Mouse (Mus musculus): ENCODE results near the gene Fancg. TPM values are rescaled to one million over a fixed set of nuclear protein-coding genes. Genes with fewer than 3 reads are reported as not detected.

The Fancg gene
- polyA plus RNA-seq, 1 experiment from 2014 or later = 12.9 TPM

- Histone ChIP-seq H3K9me3 (replicated peaks; ENCODE audit: control insufficient read depth, low read length) (no peaks in the 10 kb centered on the region), H3K27me3 (ENCODE audit: control insufficient read depth, insufficient read depth, low read length) (no peaks in the 10 kb centered on the region), H3K9ac (ENCODE audit: low read length) (no peak overlapping the region), H3K4me3 (ENCODE audit: low read length) (no peak overlapping the region), H3K36me3 (ENCODE audit: control insufficient read depth, insufficient read depth) (peaks cover 32% of the 10 kb centered on the region), H3K4me1 (ENCODE audit: control insufficient read depth, insufficient read depth, low read length) (peaks cover 21% of the 10 kb centered on the region), H3K4me2 (ENCODE audit: low read depth, low read length) (no peak overlapping the region), H3K27ac (ENCODE audit: low read length) (no peak overlapping the region)
- WGBS = 95% methylated on average over 7 of the region's 7 CpGs
- no peak for ATAC-seq (replicated peaks; ENCODE audit: extremely low read depth, insufficient read depth, low FRiP score)
Observed at GRCm38 (mm10) chr4:43029121-43029520, 18.8 kb upstream of the Fancg start.

GRCm38 (mm10) chr4:43025084-43025960 lies 15.0 kb upstream of the Fancg start, which contains the start of gene Pigo:
Pigo (minus strand) TSS chr4:43025819.
- no peaks in the 10 kb centered on the region for H3K9me3 ChIP-seq (replicated peaks; ENCODE audit: control insufficient read depth, low read length)
- H3K27ac ChIP-seq (ENCODE audit: low read length) = peak within 1 kb of the TSS; percentile 93
- H3K36me3 ChIP-seq (ENCODE audit: control insufficient read depth, insufficient read depth) = peaks cover 42% of the 10 kb centered on the region

GRCm38 (mm10) chr4:43024673-43025072 lies 14.4 kb upstream of the Fancg start:
- no peak for ATAC-seq (replicated peaks; ENCODE audit: extremely low read depth, insufficient read depth, low FRiP score)
- no peaks in the 10 kb centered on the region for H3K9me3 ChIP-seq (replicated peaks; ENCODE audit: control insufficient read depth, low read length)
- H3K36me3 ChIP-seq (ENCODE audit: control insufficient read depth, insufficient read depth) = peaks cover 42% of the 10 kb centered on the region
- H3K27me3 ChIP-seq (ENCODE audit: control insufficient read depth, insufficient read depth, low read length) = no peaks in the 10 kb centered on the region
- peak overlapping the region; percentile 81 for H3K4me3 ChIP-seq (ENCODE audit: low read length)
- peak overlapping the region; percentile 80 for H3K9ac ChIP-seq (ENCODE audit: low read length)
- H3K4me1 ChIP-seq (ENCODE audit: control insufficient read depth, insufficient read depth, low read length) = peaks cover 10% of the 10 kb centered on the region
- no peak overlapping the region for H3K27ac ChIP-seq (ENCODE audit: low read length)
- H3K4me2 ChIP-seq (ENCODE audit: low read depth, low read length) = peak overlapping the region; percentile 95
- 73% methylated on average over 14 of the region's 14 CpGs for WGBS

More at GRCm38 (mm10) chr4:43025084-43025960, 15.0 kb upstream of the Fancg start, which contains the start of gene Pigo:
- Histone ChIP-seq H3K9ac (ENCODE audit: low read length) (peak within 1 kb of the TSS; percentile 80), H3K4me2 (ENCODE audit: low read depth, low read length) (peak within 1 kb of the TSS; percentile 95), H3K27me3 (ENCODE audit: control insufficient read depth, insufficient read depth, low read length) (no peaks in the 10 kb centered on the region), H3K4me3 (ENCODE audit: low read length) (peak within 1 kb of the TSS; percentile 81), H3K4me1 (ENCODE audit: control insufficient read depth, insufficient read depth, low read length) (peaks cover 14% of the 10 kb centered on the region)
- ATAC-seq (replicated peaks; ENCODE audit: extremely low read depth, insufficient read depth, low FRiP score) = peak; percentile 87
- WGBS = 6% methylated on average over 42 of the region's 42 CpGs

GRCm38 (mm10) chr4:43021341-43021740 lies 11.0 kb upstream of the Fancg start:
- Histone ChIP-seq H3K27ac (ENCODE audit: low read length) (no peak overlapping the region), H3K27me3 (ENCODE audit: control insufficient read depth, insufficient read depth, low read length) (no peaks in the 10 kb centered on the region)
- WGBS = 80% methylated on average over 17 of the region's 17 CpGs

GRCm38 (mm10) chr4:43020876-43021275 lies 10.6 kb upstream of the Fancg start:
- H3K4me2 ChIP-seq (ENCODE audit: low read depth, low read length) = no peak overlapping the region
- no peaks in the 10 kb centered on the region for H3K9me3 ChIP-seq (replicated peaks; ENCODE audit: control insufficient read depth, low read length)
- no peak overlapping the region for H3K4me3 ChIP-seq (ENCODE audit: low read length)
- no peaks in the 10 kb centered on the region for H3K27me3 ChIP-seq (ENCODE audit: control insufficient read depth, insufficient read depth, low read length)
- 89% methylated on average over 16 of the region's 16 CpGs for WGBS
- no peak overlapping the region for H3K27ac ChIP-seq (ENCODE audit: low read length)
- no peak for ATAC-seq (replicated peaks; ENCODE audit: extremely low read depth, insufficient read depth, low FRiP score)
- no peak overlapping the region for H3K9ac ChIP-seq (ENCODE audit: low read length)
- H3K36me3 ChIP-seq (ENCODE audit: control insufficient read depth, insufficient read depth) = peaks cover 38% of the 10 kb centered on the region
- H3K4me1 ChIP-seq (ENCODE audit: control insufficient read depth, insufficient read depth, low read length) = peaks cover 9% of the 10 kb centered on the region

More at GRCm38 (mm10) chr4:43021341-43021740, 11.0 kb upstream of the Fancg start:
- Histone ChIP-seq H3K9me3 (replicated peaks; ENCODE audit: control insufficient read depth, low read length) (no peaks in the 10 kb centered on the region), H3K4me1 (ENCODE audit: control insufficient read depth, insufficient read depth, low read length) (peaks cover 9% of the 10 kb centered on the region), H3K4me3 (ENCODE audit: low read length) (no peak overlapping the region), H3K36me3 (ENCODE audit: control insufficient read depth, insufficient read depth) (peaks cover 38% of the 10 kb centered on the region), H3K9ac (ENCODE audit: low read length) (no peak overlapping the region), H3K4me2 (ENCODE audit: low read depth, low read length) (no peak overlapping the region)
- ATAC-seq (replicated peaks; ENCODE audit: extremely low read depth, insufficient read depth, low FRiP score) = no peak

- WGBS = 88% methylated on average over 23 of the region's 23 CpGs
- H3K27ac ChIP-seq (ENCODE audit: low read length) = no peak overlapping the region
- no peak overlapping the region for H3K4me3 ChIP-seq (ENCODE audit: low read length)
- H3K4me1 ChIP-seq (ENCODE audit: control insufficient read depth, insufficient read depth, low read length) = peaks cover 6% of the 10 kb centered on the region
- no peak overlapping the region for H3K4me2 ChIP-seq (ENCODE audit: low read depth, low read length)
- no peaks in the 10 kb centered on the region for H3K27me3 ChIP-seq (ENCODE audit: control insufficient read depth, insufficient read depth, low read length)
- ATAC-seq (replicated peaks; ENCODE audit: extremely low read depth, insufficient read depth, low FRiP score) = no peak
- peaks cover 38% of the 10 kb centered on the region for H3K36me3 ChIP-seq (ENCODE audit: control insufficient read depth, insufficient read depth)
- no peak overlapping the region for H3K9ac ChIP-seq (ENCODE audit: low read length)
- H3K9me3 ChIP-seq (replicated peaks; ENCODE audit: control insufficient read depth, low read length) = no peaks in the 10 kb centered on the region
Observed at GRCm38 (mm10) chr4:43019641-43020465, 9.5 kb upstream of the Fancg start.

- Histone ChIP-seq H3K4me2 (ENCODE audit: low read depth, low read length) (no peak overlapping the region), H3K9ac (ENCODE audit: low read length) (no peak overlapping the region), H3K4me3 (ENCODE audit: low read length) (no peak overlapping the region), H3K36me3 (ENCODE audit: control insufficient read depth, insufficient read depth) (peaks cover 38% of the 10 kb centered on the region), H3K4me1 (ENCODE audit: control insufficient read depth, insufficient read depth, low read length) (no peaks in the 10 kb centered on the region), H3K27ac (ENCODE audit: low read length) (no peak overlapping the region), H3K9me3 (replicated peaks; ENCODE audit: control insufficient read depth, low read length) (no peaks in the 10 kb centered on the region), H3K27me3 (ENCODE audit: control insufficient read depth, insufficient read depth, low read length) (no peaks in the 10 kb centered on the region)
- no peak for ATAC-seq (replicated peaks; ENCODE audit: extremely low read depth, insufficient read depth, low FRiP score)
- WGBS = 91% methylated on average over 10 of the region's 10 CpGs
Observed at GRCm38 (mm10) chr4:43019176-43019575, 8.9 kb upstream of the Fancg start.

GRCm38 (mm10) chr4:43018156-43018555 lies 7.8 kb upstream of the Fancg start:
- no peaks in the 10 kb centered on the region for H3K9me3 ChIP-seq (replicated peaks; ENCODE audit: control insufficient read depth, low read length)
- H3K27me3 ChIP-seq (ENCODE audit: control insufficient read depth, insufficient read depth, low read length) = no peaks in the 10 kb centered on the region
- peaks cover 34% of the 10 kb centered on the region for H3K36me3 ChIP-seq (ENCODE audit: control insufficient read depth, insufficient read depth)
- no peak for ATAC-seq (replicated peaks; ENCODE audit: extremely low read depth, insufficient read depth, low FRiP score)
- WGBS = 86% methylated on average over 4 of the region's 4 CpGs
- H3K9ac ChIP-seq (ENCODE audit: low read length) = no peak overlapping the region
- H3K4me3 ChIP-seq (ENCODE audit: low read length) = no peak overlapping the region
- no peak overlapping the region for H3K27ac ChIP-seq (ENCODE audit: low read length)
- H3K4me2 ChIP-seq (ENCODE audit: low read depth, low read length) = no peak overlapping the region
- no peaks in the 10 kb centered on the region for H3K4me1 ChIP-seq (ENCODE audit: control insufficient read depth, insufficient read depth, low read length)

Measured in heart, embryonic 16.5 days (tissue).